Mouse (Mus musculus): ENCODE measurements around the gene Clasp1. TPM values are rescaled to one million over a fixed set of nuclear protein-coding genes. Genes with fewer than 3 reads are reported as not detected.
A peak's percentile ranks its signal among the peaks of the same experiment; 100 is the strongest.

Gene Clasp1
- polyA plus RNA-seq, 1 experiment from 2014 or later = 134 TPM

DNA sequence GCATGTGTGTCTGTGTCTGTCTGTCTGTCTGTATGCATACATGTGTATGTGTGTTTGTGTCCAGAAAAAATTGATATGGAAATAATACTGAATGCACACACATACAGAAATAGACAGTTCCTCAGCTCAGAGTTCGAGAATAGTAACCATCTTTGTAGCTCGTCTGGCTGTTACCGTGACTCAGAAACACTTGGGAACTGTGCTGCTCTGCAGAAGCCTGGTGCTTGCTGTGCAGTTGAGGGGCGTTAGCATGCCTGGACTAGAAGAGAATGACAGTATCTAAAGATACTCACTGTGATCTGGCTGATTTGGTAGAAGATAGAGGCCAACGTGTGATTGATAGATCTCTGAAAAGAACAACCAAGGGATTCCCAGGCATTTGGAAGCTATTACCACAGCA lies 159.9 kb downstream of the Clasp1 start:
- Histone ChIP-seq H3K4me3 (ENCODE audit: low read depth, low read length) (no peak overlapping the region), H3K9ac (ENCODE audit: low read depth, low read length) (no peak overlapping the region), H3K4me2 (replicated peaks; ENCODE audit: low read depth, low read length) (no peak overlapping the region), H3K36me3 (ENCODE audit: control insufficient read depth, insufficient read depth, low read length) (peaks cover 14% of the 10 kb centered on the region; the same call in 1 of the 2 replicates), H3K4me1 (replicated peaks; ENCODE audit: control insufficient read depth, insufficient read depth, low read length) (no peaks in the 10 kb centered on the region), H3K27ac (ENCODE audit: low read depth, low read length) (no peak overlapping the region), H3K9me3 (ENCODE audit: control insufficient read depth, low read length) (no peaks in the 10 kb centered on the region), H3K27me3 (ENCODE audit: control insufficient read depth, insufficient read depth, low read length) (no peaks in the 10 kb centered on the region)
- no peak for ATAC-seq (ENCODE audit: low FRiP score)
- no peak for DNase-seq (ENCODE audit: low spot score)
- WGBS = 89% methylated on average over 5 of the region's 5 CpGs

DNA sequence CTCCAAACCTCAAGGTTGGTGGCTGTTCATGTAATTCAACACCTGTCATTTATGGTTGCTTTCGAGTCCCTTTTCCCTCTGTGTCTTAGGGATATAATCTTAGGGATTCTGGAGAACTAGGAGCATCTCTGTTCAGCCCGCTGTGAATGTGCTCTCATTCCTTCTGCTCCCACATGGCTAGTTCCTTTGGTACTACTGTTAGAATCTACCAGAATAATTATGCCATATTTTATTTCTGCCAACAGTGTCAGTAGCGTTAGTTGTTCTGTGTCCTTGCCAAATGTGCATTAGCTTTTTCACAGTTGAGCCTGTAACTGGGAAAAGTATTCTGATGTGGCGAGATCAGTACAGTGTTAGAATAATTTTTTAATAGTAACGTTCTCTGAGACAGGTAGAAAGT lies 162.3 kb downstream of the Clasp1 start:
- no peak overlapping the region for H3K4me2 ChIP-seq (replicated peaks; ENCODE audit: low read depth, low read length)
- no peak overlapping the region for H3K9ac ChIP-seq (ENCODE audit: low read depth, low read length)
- no peaks in the 10 kb centered on the region for H3K9me3 ChIP-seq (ENCODE audit: control insufficient read depth, low read length)
- 93% methylated on average over 5 of the region's 5 CpGs for WGBS
- no peak overlapping the region for H3K4me3 ChIP-seq (ENCODE audit: low read depth, low read length)
- H3K4me1 ChIP-seq (replicated peaks; ENCODE audit: control insufficient read depth, insufficient read depth, low read length) = no peaks in the 10 kb centered on the region
- DNase-seq (ENCODE audit: low spot score) (no peak), ATAC-seq (ENCODE audit: low FRiP score) (no peak)
- H3K27ac ChIP-seq (ENCODE audit: low read depth, low read length) = no peak overlapping the region
- peaks cover 12% of the 10 kb centered on the region; the same call in 1 of the 2 replicates for H3K36me3 ChIP-seq (ENCODE audit: control insufficient read depth, insufficient read depth, low read length)
- no peaks in the 10 kb centered on the region for H3K27me3 ChIP-seq (ENCODE audit: control insufficient read depth, insufficient read depth, low read length)

DNA sequence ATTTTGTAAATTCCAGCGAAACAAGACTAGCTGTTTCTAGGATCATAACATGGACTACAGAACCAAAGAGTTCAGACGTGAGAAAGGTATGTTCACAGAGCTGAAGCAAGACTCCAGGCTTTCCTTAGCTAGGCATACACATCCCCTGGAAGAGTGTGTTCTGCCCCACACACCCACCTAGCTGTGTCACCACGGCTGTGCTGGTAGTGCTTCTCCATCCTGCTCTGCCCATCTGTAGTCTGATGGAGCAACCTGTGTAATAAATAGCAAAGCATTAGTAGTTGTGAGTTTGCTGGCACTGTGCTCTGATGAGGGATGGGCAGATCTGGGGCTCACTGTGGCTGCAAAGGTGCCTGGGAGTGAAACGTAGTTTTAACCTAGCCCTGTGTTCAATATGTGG lies 163.2 kb downstream of the Clasp1 start:
- WGBS = 91% methylated on average over 4 of the region's 4 CpGs
- H3K4me3 ChIP-seq (ENCODE audit: low read depth, low read length) = no peak overlapping the region
- ATAC-seq (ENCODE audit: low FRiP score) = no peak
- no peak overlapping the region for H3K9ac ChIP-seq (ENCODE audit: low read depth, low read length)
- H3K27ac ChIP-seq (ENCODE audit: low read depth, low read length) = no peak overlapping the region
- H3K27me3 ChIP-seq (ENCODE audit: control insufficient read depth, insufficient read depth, low read length) = no peaks in the 10 kb centered on the region
- DNase-seq (ENCODE audit: low spot score) = no peak
- peaks cover 12% of the 10 kb centered on the region; the same call in 1 of the 2 replicates for H3K36me3 ChIP-seq (ENCODE audit: control insufficient read depth, insufficient read depth, low read length)
- H3K4me2 ChIP-seq (replicated peaks; ENCODE audit: low read depth, low read length) = no peak overlapping the region
- no peaks in the 10 kb centered on the region for H3K9me3 ChIP-seq (ENCODE audit: control insufficient read depth, low read length)
- no peaks in the 10 kb centered on the region for H3K4me1 ChIP-seq (replicated peaks; ENCODE audit: control insufficient read depth, insufficient read depth, low read length)

DNA sequence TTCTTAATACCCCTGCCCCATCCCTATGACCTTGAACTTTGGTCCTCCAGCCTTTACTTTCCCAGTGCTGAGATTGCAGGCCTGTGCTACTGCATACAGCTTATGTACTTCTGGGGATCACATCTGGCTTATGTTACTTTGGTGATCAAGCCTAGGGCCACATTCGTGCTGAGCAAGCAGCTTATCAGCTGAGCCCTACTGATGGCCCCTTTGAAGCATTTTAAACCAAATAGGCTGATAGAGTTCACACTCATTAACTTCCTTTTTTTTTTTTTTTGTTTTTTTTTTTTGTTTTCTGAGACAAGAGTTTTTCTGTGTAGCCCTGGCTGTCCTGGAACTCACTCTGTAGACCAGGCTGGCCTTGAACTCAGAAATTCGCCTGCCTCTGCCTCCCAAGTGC lies 164.2 kb downstream of the Clasp1 start:
- H3K9ac ChIP-seq (ENCODE audit: low read depth, low read length) = no peak overlapping the region
- DNase-seq (ENCODE audit: low spot score) (no peak), ATAC-seq (ENCODE audit: low FRiP score) (no peak)
- no peak overlapping the region for H3K27ac ChIP-seq (ENCODE audit: low read depth, low read length)
- 91% methylated on average over 2 of the region's 2 CpGs for WGBS
- no peaks in the 10 kb centered on the region for H3K9me3 ChIP-seq (ENCODE audit: control insufficient read depth, low read length)
- H3K4me1 ChIP-seq (replicated peaks; ENCODE audit: control insufficient read depth, insufficient read depth, low read length) = no peaks in the 10 kb centered on the region
- no peak overlapping the region for H3K4me2 ChIP-seq (replicated peaks; ENCODE audit: low read depth, low read length)
- H3K4me3 ChIP-seq (ENCODE audit: low read depth, low read length) = no peak overlapping the region
- no peaks in the 10 kb centered on the region for H3K27me3 ChIP-seq (ENCODE audit: control insufficient read depth, insufficient read depth, low read length)
- 0 out of 2 replicates have a peak, but pooled peaks cover 11% of the 10 kb centered on the region for H3K36me3 ChIP-seq (ENCODE audit: control insufficient read depth, insufficient read depth, low read length)

DNA sequence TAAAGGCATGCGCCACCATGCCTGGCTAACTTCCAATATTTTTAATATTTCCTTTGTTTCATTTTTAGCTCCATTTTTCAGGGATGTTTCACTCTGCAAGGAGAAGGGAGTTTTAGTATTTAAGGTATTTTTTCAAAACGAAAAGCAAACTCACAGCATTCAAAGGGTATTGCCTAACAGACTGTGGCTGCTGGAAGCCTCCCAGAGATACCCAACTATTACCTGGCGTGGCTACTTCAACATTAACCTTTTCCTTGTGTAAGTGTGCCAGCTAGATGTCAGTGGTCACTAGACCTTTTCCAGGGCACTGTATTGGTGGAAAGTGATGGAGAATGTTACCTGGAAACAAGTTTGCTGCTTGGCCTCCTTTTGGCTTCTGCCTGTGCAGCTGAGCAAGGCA lies 164.6 kb downstream of the Clasp1 start:
- no peak for DNase-seq (ENCODE audit: low spot score)
- no peaks in the 10 kb centered on the region for H3K4me1 ChIP-seq (replicated peaks; ENCODE audit: control insufficient read depth, insufficient read depth, low read length)
- H3K9me3 ChIP-seq (ENCODE audit: control insufficient read depth, low read length) = no peaks in the 10 kb centered on the region
- ATAC-seq (ENCODE audit: low FRiP score) = no peak
- H3K4me3 ChIP-seq (ENCODE audit: low read depth, low read length) = no peak overlapping the region
- H3K36me3 ChIP-seq (ENCODE audit: control insufficient read depth, insufficient read depth, low read length) = 0 out of 2 replicates have a peak, but pooled peaks cover 12% of the 10 kb centered on the region
- H3K9ac ChIP-seq (ENCODE audit: low read depth, low read length) = no peak overlapping the region
- no peaks in the 10 kb centered on the region for H3K27me3 ChIP-seq (ENCODE audit: control insufficient read depth, insufficient read depth, low read length)
- no peak overlapping the region for H3K27ac ChIP-seq (ENCODE audit: low read depth, low read length)
- H3K4me2 ChIP-seq (replicated peaks; ENCODE audit: low read depth, low read length) = no peak overlapping the region
- WGBS = 92% methylated on average over 3 of the region's 3 CpGs

DNA sequence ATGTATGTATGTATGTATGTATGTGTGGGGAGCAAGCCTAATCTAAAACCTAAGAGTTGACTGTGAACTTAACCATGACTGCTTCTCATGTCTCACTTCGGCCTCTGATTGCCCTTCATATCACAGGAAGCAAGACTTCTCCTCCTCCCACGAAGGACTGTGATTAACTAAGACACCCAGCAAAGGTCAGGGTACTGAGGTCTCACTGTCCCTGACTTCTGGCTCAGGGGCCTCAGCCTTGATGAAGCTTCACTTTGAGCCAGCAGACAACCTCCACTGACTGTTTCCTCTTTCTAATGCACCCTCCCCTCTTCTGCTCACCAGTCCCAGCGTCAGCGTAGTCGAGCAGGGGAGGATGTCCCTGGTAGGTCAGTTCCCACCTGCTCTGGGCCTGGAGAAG lies 166.1 kb downstream of the Clasp1 start:
- no peak overlapping the region for H3K9ac ChIP-seq (ENCODE audit: low read depth, low read length)
- H3K9me3 ChIP-seq (ENCODE audit: control insufficient read depth, low read length) = no peaks in the 10 kb centered on the region
- no peaks in the 10 kb centered on the region for H3K4me1 ChIP-seq (replicated peaks; ENCODE audit: control insufficient read depth, insufficient read depth, low read length)
- DNase-seq (ENCODE audit: low spot score) = no peak
- 93% methylated on average over 5 of the region's 5 CpGs for WGBS
- ATAC-seq (ENCODE audit: low FRiP score) = no peak
- H3K36me3 ChIP-seq (ENCODE audit: control insufficient read depth, insufficient read depth, low read length) = 0 out of 2 replicates have a peak, but pooled peaks cover 12% of the 10 kb centered on the region
- no peaks in the 10 kb centered on the region for H3K27me3 ChIP-seq (ENCODE audit: control insufficient read depth, insufficient read depth, low read length)
- no peak overlapping the region for H3K4me2 ChIP-seq (replicated peaks; ENCODE audit: low read depth, low read length)
- H3K4me3 ChIP-seq (ENCODE audit: low read depth, low read length) = no peak overlapping the region
- H3K27ac ChIP-seq (ENCODE audit: low read depth, low read length) = no peak overlapping the region

DNA sequence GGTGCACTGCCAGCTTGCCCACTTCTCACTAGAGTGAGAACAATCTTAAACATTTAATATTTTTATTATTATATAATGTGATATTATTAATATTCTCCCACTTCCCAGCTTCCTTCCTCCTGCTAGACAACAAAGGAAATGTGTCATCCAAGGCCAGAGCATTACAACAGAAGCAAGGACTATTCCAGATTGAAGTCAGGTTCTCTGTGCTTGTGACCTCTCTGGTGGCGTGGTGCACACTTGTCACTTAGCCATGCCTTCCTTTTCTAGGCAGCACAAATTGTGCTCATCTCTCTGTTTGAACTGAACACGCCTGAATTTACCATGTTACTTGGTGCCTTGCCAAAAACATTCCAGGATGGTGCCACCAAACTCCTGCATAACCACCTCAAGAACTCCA lies 170.9 kb downstream of the Clasp1 start:
- no peak for ATAC-seq (ENCODE audit: low FRiP score)
- Histone ChIP-seq H3K9ac (ENCODE audit: low read depth, low read length) (no peak overlapping the region), H3K36me3 (ENCODE audit: control insufficient read depth, insufficient read depth, low read length) (peaks cover 12% of the 10 kb centered on the region; the same call in 1 of the 2 replicates), H3K4me2 (replicated peaks; ENCODE audit: low read depth, low read length) (no peak overlapping the region), H3K4me1 (replicated peaks; ENCODE audit: control insufficient read depth, insufficient read depth, low read length) (no peaks in the 10 kb centered on the region), H3K9me3 (ENCODE audit: control insufficient read depth, low read length) (no peaks in the 10 kb centered on the region), H3K27ac (ENCODE audit: low read depth, low read length) (no peak overlapping the region), H3K27me3 (ENCODE audit: control insufficient read depth, insufficient read depth, low read length) (no peaks in the 10 kb centered on the region), H3K4me3 (ENCODE audit: low read depth, low read length) (no peak overlapping the region)
- 96% methylated on average over 2 of the region's 2 CpGs for WGBS
- DNase-seq (ENCODE audit: low spot score) = no peak

DNA sequence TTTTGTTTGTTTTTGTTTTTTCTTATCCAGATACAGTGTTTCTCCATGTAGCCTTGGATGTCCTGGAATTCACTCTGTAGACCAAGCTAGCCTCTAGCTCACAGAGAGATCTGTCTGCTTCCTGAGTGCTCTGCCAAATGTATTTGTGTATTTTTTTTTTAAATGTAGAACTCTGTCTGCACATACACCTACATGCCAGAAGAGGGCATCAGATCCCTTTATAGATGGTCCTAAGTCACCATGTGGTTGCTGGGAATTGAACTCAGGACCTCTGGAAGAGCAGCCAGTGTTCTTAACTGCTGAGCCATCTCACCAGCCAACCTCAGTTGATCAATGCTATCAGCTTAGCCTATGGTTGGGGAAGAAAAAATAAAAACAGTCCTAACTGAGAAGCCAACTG lies 175.7 kb downstream of the Clasp1 start:
- no peak overlapping the region for H3K9ac ChIP-seq (ENCODE audit: low read depth, low read length)
- H3K4me1 ChIP-seq (replicated peaks; ENCODE audit: control insufficient read depth, insufficient read depth, low read length) = no peaks in the 10 kb centered on the region
- H3K27ac ChIP-seq (ENCODE audit: low read depth, low read length) = no peak overlapping the region
- H3K4me2 ChIP-seq (replicated peaks; ENCODE audit: low read depth, low read length) = no peak overlapping the region
- DNase-seq (ENCODE audit: low spot score) = peak; percentile 12
- no peak overlapping the region for H3K4me3 ChIP-seq (ENCODE audit: low read depth, low read length)
- H3K9me3 ChIP-seq (ENCODE audit: control insufficient read depth, low read length) = no peaks in the 10 kb centered on the region
- no peak for ATAC-seq (ENCODE audit: low FRiP score)
- peaks cover 21% of the 10 kb centered on the region for H3K36me3 ChIP-seq (ENCODE audit: control insufficient read depth, insufficient read depth, low read length)
- no peaks in the 10 kb centered on the region for H3K27me3 ChIP-seq (ENCODE audit: control insufficient read depth, insufficient read depth, low read length)

DNA sequence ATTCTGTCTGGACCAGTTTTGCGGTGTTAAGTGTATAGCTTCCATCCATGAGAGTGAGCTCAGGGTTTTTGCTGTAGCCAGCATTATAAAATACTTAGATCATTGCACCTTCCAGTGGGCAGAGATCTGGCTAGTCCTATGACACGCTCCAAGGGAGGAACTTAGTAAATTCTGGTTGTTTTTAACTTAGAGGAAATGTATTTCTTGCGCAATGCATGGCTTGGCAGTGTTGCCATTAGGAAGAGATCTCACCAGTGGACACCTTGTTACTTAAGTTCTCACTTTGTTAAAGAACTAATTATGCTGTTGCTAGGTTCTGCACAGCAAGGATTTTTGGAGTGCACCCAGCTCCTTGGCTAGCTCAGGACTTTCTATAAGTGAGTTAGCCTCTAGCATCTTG lies 178.8 kb downstream of the Clasp1 start:
- Histone ChIP-seq H3K27ac (ENCODE audit: low read depth, low read length) (no peak overlapping the region), H3K4me3 (ENCODE audit: low read depth, low read length) (no peak overlapping the region), H3K9me3 (ENCODE audit: control insufficient read depth, low read length) (no peaks in the 10 kb centered on the region), H3K27me3 (ENCODE audit: control insufficient read depth, insufficient read depth, low read length) (no peaks in the 10 kb centered on the region), H3K9ac (ENCODE audit: low read depth, low read length) (no peak overlapping the region), H3K4me2 (replicated peaks; ENCODE audit: low read depth, low read length) (no peak overlapping the region), H3K4me1 (replicated peaks; ENCODE audit: control insufficient read depth, insufficient read depth, low read length) (no peaks in the 10 kb centered on the region), H3K36me3 (ENCODE audit: control insufficient read depth, insufficient read depth, low read length) (peaks cover 25% of the 10 kb centered on the region)
- WGBS = 97% methylated on average over 3 of the region's 3 CpGs
- DNase-seq (ENCODE audit: low spot score) (no peak), ATAC-seq (ENCODE audit: low FRiP score) (no peak)
